Mouse (Mus musculus) brain, embryonic 14.5 days (tissue): ENCODE data around the gene Nckap5.

Experiments
- CTCF ChIP-seq: fragments of 200-500 bp; IDR thresholded peaks from 2 replicates; pipeline ENCODE4 v1.5.1; 2012; ENCODE audit warnings: inconsistent platforms, mild to moderate bottlenecking, moderate library complexity, borderline replicate concordance; ENCODE audit not compliant: insufficient read depth, insufficient read length; ENCODE audit errors: extremely low read depth
- POLR2A ChIP-seq: fragments of 200-500 bp; IDR thresholded peaks from 2 replicates; pipeline ENCODE4 v1.6.1; 2012; ENCODE audit warnings: mild to moderate bottlenecking, inconsistent platforms, borderline replicate concordance; ENCODE audit not compliant: poor library complexity, insufficient read depth, insufficient read length, severe bottlenecking; ENCODE audit errors: extremely low read depth

- TF ChIP-seq POLR2A (no peak), CTCF (no peak)
These were observed 110.8 kb downstream of the Nckap5 start for GRCm38 (mm10) chr1:126719733-126720348.
